Mouse (Mus musculus) heart, postnatal 0 days (tissue): ENCODE results near the gene Wfdc12.

Source experiments
- CTCF ChIP-seq: IDR thresholded peaks from 2 replicates; pipeline ENCODE4 v1.5.1; 2016; ENCODE audit warnings: antibody characterized with exemption, control low read depth, low read depth
- EP300 ChIP-seq: IDR thresholded peaks from 2 replicates; pipeline ENCODE4 v1.6.1; 2016; ENCODE audit warnings: antibody characterized with exemption, low read depth

- TF ChIP-seq CTCF (no peak), EP300 (no peak)
Measured at GRCm38 (mm10) chr2:164152341-164152740, 38.1 kb downstream of the Wfdc12 start.
